Mouse (Mus musculus): Measurements from ENCODE around the gene Pou5f1. TPM values are rescaled to one million over a fixed set of nuclear protein-coding genes. Genes with fewer than 3 reads are reported as not detected.
A peak's percentile ranks its signal among the peaks of the same experiment; 100 is the strongest.
"Not testable (repeated sequence)": the region's sequence is repeated elsewhere in the genome, so short reads cannot be mapped to it uniquely, and the experiment has no call there.

The Pou5f1 gene
- polyA plus RNA-seq, 1 experiment from 2014 or later, result not detected

DNA sequence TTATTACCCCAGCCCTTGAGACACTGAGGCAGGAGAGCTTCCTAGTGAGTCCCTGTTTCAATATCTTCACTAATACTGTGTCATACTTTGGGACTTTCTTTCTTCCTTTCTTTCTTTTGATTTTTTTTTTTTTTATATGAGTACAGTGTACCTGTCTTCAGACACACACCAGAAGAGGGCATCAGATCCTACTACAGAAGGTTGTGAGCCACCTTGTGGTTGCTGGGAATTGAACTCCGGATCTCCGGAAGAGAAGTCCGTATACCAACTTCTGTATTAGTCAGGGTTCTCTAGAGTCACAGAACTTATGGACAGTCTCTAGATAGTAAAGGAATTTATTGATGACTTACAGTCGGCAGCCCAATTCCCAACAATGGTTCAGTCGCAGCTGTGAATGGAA is 2.5 kb downstream of the Pou5f1 start:
- WGBS, result 59% methylated on average over 4 of the region's 5 CpGs
- peaks cover 11% of the 10 kb centered on the region; the same call in 1 of the 2 replicates for H3K27me3 ChIP-seq (ENCODE audit: control insufficient read depth, insufficient read depth, low read length)
- not testable (repeated sequence) for H3K36me3 ChIP-seq (ENCODE audit: control insufficient read depth, insufficient read depth, low read length); H3K9ac ChIP-seq (ENCODE audit: low read length); H3K27ac ChIP-seq (ENCODE audit: low read length); ATAC-seq (ENCODE audit: insufficient read depth, low FRiP score); H3K4me2 ChIP-seq (ENCODE audit: low read depth, low read length); H3K9me3 ChIP-seq (replicated peaks; ENCODE audit: control insufficient read depth, low read length); H3K4me3 ChIP-seq (replicated peaks; ENCODE audit: low read length); H3K4me1 ChIP-seq (ENCODE audit: control insufficient read depth, insufficient read depth, low read length)

DNA sequence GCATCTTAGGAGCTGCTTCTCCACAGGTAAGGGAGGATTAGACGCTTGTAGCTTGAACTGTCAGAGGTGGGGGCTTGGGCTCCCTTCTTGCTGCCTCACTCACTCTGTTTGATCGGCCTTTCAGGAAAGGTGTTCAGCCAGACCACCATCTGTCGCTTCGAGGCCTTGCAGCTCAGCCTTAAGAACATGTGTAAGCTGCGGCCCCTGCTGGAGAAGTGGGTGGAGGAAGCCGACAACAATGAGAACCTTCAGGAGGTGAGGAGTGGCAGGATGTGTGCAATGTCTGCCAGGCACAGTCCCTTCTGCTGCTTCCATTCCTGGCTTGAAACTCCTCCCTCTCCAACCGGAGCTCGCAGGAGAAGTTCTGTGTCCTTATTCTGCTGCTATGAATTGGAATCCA is 3.5 kb downstream of the Pou5f1 start:
- Histone ChIP-seq H3K4me2 (ENCODE audit: low read depth, low read length) (no peak overlapping the region), H3K4me3 (replicated peaks; ENCODE audit: low read length) (no peak overlapping the region), H3K27me3 (ENCODE audit: control insufficient read depth, insufficient read depth, low read length) (peaks cover 11% of the 10 kb centered on the region; the same call in 1 of the 2 replicates), H3K36me3 (ENCODE audit: control insufficient read depth, insufficient read depth, low read length) (no peaks in the 10 kb centered on the region), H3K27ac (ENCODE audit: low read length) (no peak overlapping the region), H3K9me3 (replicated peaks; ENCODE audit: control insufficient read depth, low read length) (no peaks in the 10 kb centered on the region), H3K4me1 (ENCODE audit: control insufficient read depth, insufficient read depth, low read length) (peaks cover 4% of the 10 kb centered on the region), H3K9ac (ENCODE audit: low read length) (no peak overlapping the region)
- ATAC-seq (ENCODE audit: insufficient read depth, low FRiP score), result peak; percentile 33; the same call in 1 of the 2 replicates
- WGBS, result 27% methylated on average over 8 of the region's 8 CpGs

DNA sequence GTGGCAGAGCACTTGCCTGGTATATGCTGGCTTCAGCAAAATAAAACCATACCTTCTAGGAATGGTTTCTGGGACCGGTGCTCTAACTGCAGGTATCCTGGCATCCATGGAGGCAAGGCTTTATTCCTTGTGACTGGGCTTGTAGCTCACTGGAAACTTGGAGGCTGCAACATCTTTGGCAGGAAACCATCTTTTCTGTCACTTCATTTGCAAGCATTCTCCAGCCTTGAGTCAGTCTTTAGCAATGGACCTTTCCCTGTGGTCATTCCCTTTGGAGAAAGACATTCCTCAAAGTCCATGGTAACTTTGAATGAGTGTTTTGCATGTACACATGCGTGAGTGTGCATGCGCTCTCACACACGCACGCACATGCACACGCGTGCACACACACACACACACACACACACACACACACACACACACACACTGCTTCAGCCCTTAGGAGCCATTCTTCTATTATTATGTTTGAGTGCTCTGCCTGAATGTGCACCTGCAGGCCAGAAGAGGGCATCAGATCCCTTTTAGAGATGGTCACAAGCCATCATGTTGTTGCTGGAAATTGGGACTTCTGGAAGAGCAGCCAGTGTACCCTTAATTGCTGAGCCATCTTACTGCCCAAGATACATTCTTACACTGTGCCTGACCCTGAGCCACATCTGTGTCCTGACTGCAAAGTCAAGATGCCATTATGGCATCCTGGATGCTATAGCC is 7.3 kb downstream of the Pou5f1 start:
- H3K27ac ChIP-seq (ENCODE audit: low read length), result no peak overlapping the region
- 92% methylated on average over 7 of the region's 7 CpGs for WGBS
- no peaks in the 10 kb centered on the region for H3K27me3 ChIP-seq (ENCODE audit: control insufficient read depth, insufficient read depth, low read length)
- H3K4me3 ChIP-seq (replicated peaks; ENCODE audit: low read length), result no peak overlapping the region
- H3K4me2 ChIP-seq (ENCODE audit: low read depth, low read length), result no peak overlapping the region
- H3K36me3 ChIP-seq (ENCODE audit: control insufficient read depth, insufficient read depth, low read length), result no peaks in the 10 kb centered on the region
- no peak for ATAC-seq (ENCODE audit: insufficient read depth, low FRiP score)
- H3K4me1 ChIP-seq (ENCODE audit: control insufficient read depth, insufficient read depth, low read length), result peaks cover 24% of the 10 kb centered on the region
- H3K9me3 ChIP-seq (replicated peaks; ENCODE audit: control insufficient read depth, low read length), result no peaks in the 10 kb centered on the region
- H3K9ac ChIP-seq (ENCODE audit: low read length), result no peak overlapping the region

DNA sequence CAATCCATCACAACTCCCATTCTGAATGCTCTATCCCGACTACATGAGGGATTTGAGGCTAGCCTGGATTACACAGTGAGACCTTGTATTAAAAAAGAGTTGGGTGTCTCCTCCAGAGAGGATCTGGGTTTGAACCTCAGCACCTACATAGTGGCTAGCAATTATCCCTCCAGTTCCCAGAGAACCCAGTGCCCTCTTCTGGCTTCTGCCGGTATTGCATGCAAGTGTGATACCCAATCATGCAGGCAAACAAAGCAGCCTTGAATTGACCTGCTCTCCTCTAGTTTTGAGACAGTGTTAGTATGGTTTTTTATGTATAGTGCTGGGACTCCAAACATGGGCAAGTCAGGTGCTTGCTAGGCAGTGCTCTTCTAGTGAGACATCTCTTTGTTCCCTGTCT is 8.1 kb downstream of the Pou5f1 start:
- 9% methylated on average over 2 of the region's 2 CpGs for WGBS
- H3K4me3 ChIP-seq (replicated peaks; ENCODE audit: low read length), result no peak overlapping the region
- H3K27ac ChIP-seq (ENCODE audit: low read length), result no peak overlapping the region
- no peaks in the 10 kb centered on the region for H3K27me3 ChIP-seq (ENCODE audit: control insufficient read depth, insufficient read depth, low read length)
- H3K4me2 ChIP-seq (ENCODE audit: low read depth, low read length), result peak overlapping the region; percentile 87
- H3K36me3 ChIP-seq (ENCODE audit: control insufficient read depth, insufficient read depth, low read length), result no peaks in the 10 kb centered on the region
- H3K9ac ChIP-seq (ENCODE audit: low read length), result 0 out of 2 replicates have a peak overlapping the region, but pooled peaks have one; percentile 79
- no peak for ATAC-seq (ENCODE audit: insufficient read depth, low FRiP score)
- peaks cover 27% of the 10 kb centered on the region for H3K4me1 ChIP-seq (ENCODE audit: control insufficient read depth, insufficient read depth, low read length)
- no peaks in the 10 kb centered on the region for H3K9me3 ChIP-seq (replicated peaks; ENCODE audit: control insufficient read depth, low read length)

DNA sequence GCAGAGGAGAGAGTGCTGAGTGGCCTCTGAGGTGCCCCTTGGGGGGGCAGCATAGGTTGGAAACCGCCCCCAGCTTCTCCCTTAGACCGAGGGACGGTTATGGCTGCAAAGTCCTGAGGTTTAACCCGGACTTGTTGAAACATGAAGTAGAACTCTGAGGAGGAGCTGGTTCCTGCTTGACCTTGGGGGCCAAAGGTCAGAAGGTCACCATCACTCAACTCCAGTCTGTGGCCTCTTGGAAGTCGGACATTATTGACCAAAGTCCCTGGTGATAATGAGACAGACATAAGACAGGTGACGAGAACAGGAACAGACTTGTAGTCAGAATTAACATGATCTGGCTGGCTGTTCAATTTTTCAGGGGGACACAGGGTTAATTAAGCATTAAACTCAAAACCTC is 8.9 kb downstream of the Pou5f1 start:
- no peak overlapping the region for H3K27ac ChIP-seq (ENCODE audit: low read length)
- no peak for ATAC-seq (ENCODE audit: insufficient read depth, low FRiP score)
- peak overlapping the region; percentile 62 for H3K4me3 ChIP-seq (replicated peaks; ENCODE audit: low read length)
- WGBS, result 41% methylated on average over 6 of the region's 6 CpGs
- no peaks in the 10 kb centered on the region for H3K9me3 ChIP-seq (replicated peaks; ENCODE audit: control insufficient read depth, low read length)
- peaks cover 24% of the 10 kb centered on the region for H3K4me1 ChIP-seq (ENCODE audit: control insufficient read depth, insufficient read depth, low read length)
- H3K36me3 ChIP-seq (ENCODE audit: control insufficient read depth, insufficient read depth, low read length), result no peaks in the 10 kb centered on the region
- H3K9ac ChIP-seq (ENCODE audit: low read length), result peak overlapping the region; percentile 79
- H3K4me2 ChIP-seq (ENCODE audit: low read depth, low read length), result peak overlapping the region; percentile 87
- H3K27me3 ChIP-seq (ENCODE audit: control insufficient read depth, insufficient read depth, low read length), result no peaks in the 10 kb centered on the region

DNA sequence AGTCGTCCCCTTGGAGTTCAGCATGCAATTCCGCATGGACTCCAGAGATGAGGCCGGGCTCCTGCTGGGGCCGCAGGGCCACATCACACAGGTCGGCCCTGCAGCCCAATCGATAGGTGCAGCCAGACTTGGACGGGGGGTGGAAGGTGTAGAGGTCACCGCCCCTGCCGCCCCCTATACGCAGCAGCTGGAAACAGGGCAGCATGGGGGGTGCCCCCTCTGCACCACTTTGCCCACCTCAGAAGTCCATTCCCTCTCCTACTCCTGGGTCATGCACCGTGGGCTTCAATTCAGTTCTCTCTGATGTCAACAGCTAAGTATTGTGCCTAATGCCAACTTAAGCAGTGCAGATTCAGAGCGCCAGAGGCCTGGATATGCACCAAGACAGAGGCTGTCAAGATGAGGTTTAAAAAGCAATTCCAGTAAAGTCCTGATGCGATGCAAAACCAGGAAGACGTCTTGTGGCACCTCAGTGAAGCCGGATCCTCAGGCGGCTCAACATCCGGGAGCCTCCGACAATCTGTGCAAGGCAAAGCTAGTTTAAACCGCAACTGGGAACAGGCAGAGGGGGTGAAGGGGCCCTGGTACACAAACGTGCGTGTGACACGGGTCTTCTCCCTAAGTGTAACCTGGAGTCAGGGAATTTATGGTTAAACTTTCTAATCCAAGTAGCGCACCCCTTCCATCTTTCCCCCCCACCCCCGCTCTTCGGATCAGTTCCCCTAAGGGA is 10.3 kb downstream of the Pou5f1 start:
- no peaks in the 10 kb centered on the region for H3K9me3 ChIP-seq (replicated peaks; ENCODE audit: control insufficient read depth, low read length)
- no peak for ATAC-seq (ENCODE audit: insufficient read depth, low FRiP score)
- peak overlapping the region; percentile 87 for H3K4me2 ChIP-seq (ENCODE audit: low read depth, low read length)
- peak overlapping the region; percentile 62 for H3K4me3 ChIP-seq (replicated peaks; ENCODE audit: low read length)
- H3K9ac ChIP-seq (ENCODE audit: low read length), result peak overlapping the region; percentile 79
- peak overlapping the region; percentile 29 for H3K27ac ChIP-seq (ENCODE audit: low read length)
- H3K27me3 ChIP-seq (ENCODE audit: control insufficient read depth, insufficient read depth, low read length), result no peaks in the 10 kb centered on the region
- H3K36me3 ChIP-seq (ENCODE audit: control insufficient read depth, insufficient read depth, low read length), result no peaks in the 10 kb centered on the region
- H3K4me1 ChIP-seq (ENCODE audit: control insufficient read depth, insufficient read depth, low read length), result peaks cover 24% of the 10 kb centered on the region
- 3% methylated on average over 25 of the region's 25 CpGs for WGBS

DNA sequence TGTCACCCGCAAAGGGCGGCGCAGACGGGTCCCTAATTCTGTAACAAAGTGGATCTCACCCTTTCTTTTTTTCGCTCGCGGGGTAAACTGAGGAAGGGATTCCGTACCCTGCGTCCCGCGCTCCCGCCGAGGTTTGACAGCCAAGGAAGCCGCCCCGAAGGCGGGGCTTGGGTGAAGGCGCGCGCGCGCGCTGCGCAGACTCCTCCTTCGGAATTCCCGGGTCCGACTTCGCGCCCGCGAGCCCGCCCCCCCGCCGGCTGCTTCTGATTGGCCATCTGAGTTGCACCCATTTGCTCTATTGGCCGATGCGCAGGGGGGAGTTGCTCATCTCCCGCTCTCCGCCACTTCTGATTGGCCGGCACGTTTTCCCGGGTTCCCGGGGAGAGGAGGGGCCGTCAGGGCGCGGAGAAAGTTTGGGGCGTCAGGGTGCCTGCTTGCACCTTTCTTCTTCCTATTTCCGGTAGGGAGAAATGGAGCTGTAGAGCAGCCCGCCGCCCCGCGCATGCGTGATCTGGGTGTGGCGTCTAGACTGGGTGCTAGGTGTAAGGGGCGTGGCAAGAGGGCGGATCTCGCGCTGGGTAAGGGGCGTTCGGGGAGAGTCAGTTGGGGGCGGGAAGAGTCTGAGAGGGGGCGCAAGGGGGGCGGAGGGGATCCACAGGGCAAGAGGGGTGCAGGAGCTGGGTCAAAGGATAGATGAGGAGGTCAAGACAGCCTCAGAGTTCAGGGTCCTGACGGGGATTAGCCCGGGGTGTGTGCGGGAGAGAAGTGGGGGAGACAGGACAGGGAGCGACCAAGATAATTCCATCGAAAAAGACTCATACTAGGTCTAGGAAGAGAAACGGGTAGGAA is 11.1 kb downstream of the Pou5f1 start, which contains the start of the genes Tcf19 and Cchcr1:
Tcf19 (minus strand) TSS at position 173 of the 849 bp plus-strand sequence.
Cchcr1 (plus strand) TSS at position 449 of the 849 bp plus-strand sequence.
- ATAC-seq (ENCODE audit: insufficient read depth, low FRiP score), result peak; percentile 97
- Histone ChIP-seq H3K27ac (ENCODE audit: low read length) (peak within 1 kb of the TSS; percentile 62), H3K4me2 (ENCODE audit: low read depth, low read length) (peak within 1 kb of the TSS; percentile 87), H3K36me3 (ENCODE audit: control insufficient read depth, insufficient read depth, low read length) (no peaks in the 10 kb centered on the region), H3K4me1 (ENCODE audit: control insufficient read depth, insufficient read depth, low read length) (peaks cover 24% of the 10 kb centered on the region), H3K9me3 (replicated peaks; ENCODE audit: control insufficient read depth, low read length) (no peaks in the 10 kb centered on the region), H3K27me3 (ENCODE audit: control insufficient read depth, insufficient read depth, low read length) (no peaks in the 10 kb centered on the region), H3K9ac (ENCODE audit: low read length) (peak within 1 kb of the TSS; percentile 79), H3K4me3 (replicated peaks; ENCODE audit: low read length) (peak within 1 kb of the TSS; percentile 62)
- under 1% methylated on average over 67 of the region's 67 CpGs for WGBS

DNA sequence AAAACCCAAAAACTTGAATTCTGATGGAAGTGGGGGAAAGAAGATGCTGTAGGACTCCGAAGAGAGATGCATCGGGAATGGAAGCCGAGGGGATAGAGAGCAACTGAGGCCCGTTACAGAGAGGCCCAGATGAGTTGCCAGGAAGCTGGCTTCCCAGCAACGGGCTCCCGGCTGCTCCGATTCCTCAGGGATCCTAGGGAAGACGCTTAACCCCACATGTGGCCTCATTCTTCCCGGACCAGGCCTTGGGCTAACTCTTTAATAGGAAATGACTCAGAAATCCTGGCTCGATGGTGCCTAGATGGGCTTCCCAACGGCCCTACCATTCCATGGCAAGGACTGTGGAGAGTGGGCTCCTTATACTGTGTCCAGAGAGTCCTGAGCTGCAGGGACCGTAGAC is 11.7 kb downstream of the Pou5f1 start:
- H3K9ac ChIP-seq (ENCODE audit: low read length), result peak overlapping the region; percentile 73
- peaks cover 24% of the 10 kb centered on the region for H3K4me1 ChIP-seq (ENCODE audit: control insufficient read depth, insufficient read depth, low read length)
- ATAC-seq (ENCODE audit: insufficient read depth, low FRiP score), result no peak
- peak overlapping the region; percentile 78 for H3K4me2 ChIP-seq (ENCODE audit: low read depth, low read length)
- H3K27ac ChIP-seq (ENCODE audit: low read length), result peak overlapping the region; percentile 62
- peak overlapping the region; percentile 62 for H3K4me3 ChIP-seq (replicated peaks; ENCODE audit: low read length)
- no peaks in the 10 kb centered on the region for H3K9me3 ChIP-seq (replicated peaks; ENCODE audit: control insufficient read depth, low read length)
- H3K36me3 ChIP-seq (ENCODE audit: control insufficient read depth, insufficient read depth, low read length), result no peaks in the 10 kb centered on the region
- H3K27me3 ChIP-seq (ENCODE audit: control insufficient read depth, insufficient read depth, low read length), result no peaks in the 10 kb centered on the region
- WGBS, result 2% methylated on average over 12 of the region's 12 CpGs

Data from stomach, embryonic 16.5 days (tissue).